18 mouse cellular contexts compared by ENCODE assay signal in the genomic region with DNA sequence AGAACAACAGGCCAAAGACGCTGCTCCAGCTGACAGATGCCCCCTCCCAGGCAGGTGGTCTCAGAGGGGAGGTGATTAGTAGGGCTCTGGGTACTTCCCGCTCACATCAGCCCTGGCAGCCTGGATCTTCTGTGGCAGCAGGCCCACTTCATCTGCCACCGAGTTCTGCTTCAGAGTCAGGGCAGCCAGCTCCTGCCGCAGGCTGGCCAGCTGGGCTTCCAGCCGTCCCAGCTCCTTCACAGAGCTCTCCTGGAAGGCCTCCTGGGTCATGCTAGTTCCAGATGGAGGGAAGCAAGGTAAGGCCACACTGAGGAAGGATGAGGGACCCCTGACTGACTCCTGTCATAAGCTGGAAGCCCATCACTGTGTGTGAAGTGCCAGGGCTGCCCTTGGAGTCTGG. TPM values are rescaled to one million over a fixed set of nuclear protein-coding genes. Genes with fewer than 3 reads are reported as not detected.
DNase-seq lines count a peak whose midpoint lies in the region; ATAC-seq and TF ChIP-seq lines count a peak whose summit lies in the region.
"Had no signal": no experiment of that assay in that cellular context is flagged by ENCODE, and none has a peak within 500 bp of the region (broad histone marks: within the 10 kb centered on the region; RNA-seq: fewer than 3 reads in every experiment).

No protein-coding gene starts in this region.

- H3K36me3 ChIP-seq in heart, embryonic 12.5 days, result peaks cover 87% of the 10 kb centered on the region
- peaks cover 33% of the 10 kb centered on the region for H3K36me3 ChIP-seq in heart, embryonic 11.5 days (ENCODE audit: control insufficient read depth, insufficient read depth, low read length)
- peaks cover 92% of the 10 kb centered on the region for H3K36me3 ChIP-seq in midbrain, embryonic 13.5 days
- peaks cover 87% of the 10 kb centered on the region for H3K36me3 ChIP-seq in midbrain, embryonic 14.5 days (ENCODE audit: control insufficient read depth, insufficient read depth, low read length)
- peaks cover 55% of the 10 kb centered on the region for H3K36me3 ChIP-seq in hindbrain, postnatal 0 days (ENCODE audit: insufficient read depth, low read length)

- DNase-seq in cerebellum, adult 18-20 months, result peak; percentile 39 to 50
- no peak for DNase-seq in cerebellum, adult 9-10 months
- no peak for DNase-seq in midbrain, embryonic 14.5 days
- peak; percentile 57 for DNase-seq in hindbrain, postnatal 0 days (ENCODE audit: low spot score)
- DNase-seq in kidney, postnatal 4 days, result no peak
- DNase-seq: adrenal gland, postnatal 10 days; kidney, adult 18-20 months; kidney, postnatal 14 days; lung, adult 18-20 months; lung, postnatal 36 days; spleen, adult 18-20 months had no signal

- H3K27ac ChIP-seq in heart, embryonic 12.5 days (ENCODE audit: poor library complexity, severe bottlenecking), result no peak overlapping the region
- no peak overlapping the region for H3K27ac ChIP-seq in heart, embryonic 11.5 days (ENCODE audit: low read depth, low read length)
- H3K27ac ChIP-seq in midbrain, embryonic 13.5 days, result 0 out of 2 replicates have a peak overlapping the region, but pooled peaks have one; percentile 19
- no peak overlapping the region for H3K27ac ChIP-seq in midbrain, embryonic 14.5 days (replicated peaks; ENCODE audit: low read depth, low read length)
- H3K27ac ChIP-seq in hindbrain, postnatal 0 days, result peak overlapping the region; percentile 46
- H3K27ac ChIP-seq: limb, embryonic 12.5 days; midbrain, embryonic 12.5 days; stomach, embryonic 15.5 days had no signal

- no peak for TF ChIP-seq CTCF in hindbrain, postnatal 0 days (IDR thresholded peaks at IDR 0.05; ENCODE audit: low read depth)

- H3K9me3 ChIP-seq in heart, embryonic 12.5 days (replicated peaks), result no peaks in the 10 kb centered on the region
- no peaks in the 10 kb centered on the region for H3K9me3 ChIP-seq in heart, embryonic 11.5 days (replicated peaks; ENCODE audit: control insufficient read depth, low read length)
- no peaks in the 10 kb centered on the region for H3K9me3 ChIP-seq in midbrain, embryonic 13.5 days
- no peaks in the 10 kb centered on the region for H3K9me3 ChIP-seq in midbrain, embryonic 14.5 days (ENCODE audit: control insufficient read depth, low read length)
- no peaks in the 10 kb centered on the region for H3K9me3 ChIP-seq in hindbrain, postnatal 0 days (ENCODE audit: low read length)
- H3K9me3 ChIP-seq: limb, embryonic 12.5 days; midbrain, embryonic 12.5 days; stomach, embryonic 15.5 days had no signal

- H3K9ac ChIP-seq in heart, embryonic 12.5 days, result 0 out of 2 replicates have a peak overlapping the region, but pooled peaks have one; percentile 17
- no peak overlapping the region for H3K9ac ChIP-seq in heart, embryonic 11.5 days (ENCODE audit: low read depth, low read length)
- 0 out of 2 replicates have a peak overlapping the region, but pooled peaks have one; percentile 1 for H3K9ac ChIP-seq in midbrain, embryonic 13.5 days (replicated peaks)
- H3K9ac ChIP-seq in midbrain, embryonic 14.5 days (replicated peaks; ENCODE audit: low read length), result no peak overlapping the region
- H3K9ac ChIP-seq in hindbrain, postnatal 0 days (replicated peaks; ENCODE audit: low read length), result no peak overlapping the region
- H3K9ac ChIP-seq: limb, embryonic 12.5 days; midbrain, embryonic 12.5 days; stomach, embryonic 15.5 days had no signal

- WGBS in heart, embryonic 12.5 days, result 78% methylated on average over 5 of the region's 5 CpGs
- 75% methylated on average over 5 of the region's 5 CpGs for WGBS in heart, embryonic 11.5 days (ENCODE audit: insufficient replicate concordance)
- 53% methylated on average over 5 of the region's 5 CpGs for WGBS in midbrain, embryonic 13.5 days
- WGBS in midbrain, embryonic 14.5 days, result 37% methylated on average over 5 of the region's 5 CpGs
- 29% methylated on average over 5 of the region's 5 CpGs for WGBS in hindbrain, postnatal 0 days

- no peaks in the 10 kb centered on the region for H3K27me3 ChIP-seq in heart, embryonic 12.5 days (replicated peaks)
- H3K27me3 ChIP-seq in heart, embryonic 11.5 days (ENCODE audit: control insufficient read depth, insufficient read depth, low read length), result no peaks in the 10 kb centered on the region
- H3K27me3 ChIP-seq in midbrain, embryonic 13.5 days, result no peaks in the 10 kb centered on the region
- no peaks in the 10 kb centered on the region for H3K27me3 ChIP-seq in midbrain, embryonic 14.5 days (ENCODE audit: control insufficient read depth, insufficient read depth, low read length)
- H3K27me3 ChIP-seq in hindbrain, postnatal 0 days (ENCODE audit: insufficient read depth, low read length), result no peaks in the 10 kb centered on the region
- H3K27me3 ChIP-seq: limb, embryonic 12.5 days; midbrain, embryonic 12.5 days; stomach, embryonic 15.5 days had no signal

- H3K4me1 ChIP-seq in heart, embryonic 12.5 days (replicated peaks), result no peaks in the 10 kb centered on the region
- H3K4me1 ChIP-seq in heart, embryonic 11.5 days (ENCODE audit: control insufficient read depth, insufficient read depth, low read length), result no peaks in the 10 kb centered on the region
- no peaks in the 10 kb centered on the region for H3K4me1 ChIP-seq in midbrain, embryonic 13.5 days (replicated peaks)
- no peaks in the 10 kb centered on the region for H3K4me1 ChIP-seq in midbrain, embryonic 14.5 days (ENCODE audit: control insufficient read depth, insufficient read depth, low read length)
- no peaks in the 10 kb centered on the region for H3K4me1 ChIP-seq in hindbrain, postnatal 0 days (ENCODE audit: insufficient read depth, low read length)
- H3K4me1 ChIP-seq: limb, embryonic 12.5 days; stomach, embryonic 15.5 days had no signal

- ATAC-seq in heart, embryonic 12.5 days (ENCODE audit: insufficient number of reproducible peaks, low FRiP score), result no peak
- ATAC-seq in heart, embryonic 11.5 days (replicated peaks; ENCODE audit: insufficient number of reproducible peaks, low FRiP score, low TSS enrichment), result no peak
- no peak for ATAC-seq in midbrain, embryonic 13.5 days
- ATAC-seq in midbrain, embryonic 14.5 days (ENCODE audit: low FRiP score, low TSS enrichment), result no peak
- ATAC-seq in hindbrain, postnatal 0 days, result peak; percentile 30; the same call in 1 of the 2 replicates

- H3K4me3 ChIP-seq in heart, embryonic 12.5 days, result no peak overlapping the region
- no peak overlapping the region for H3K4me3 ChIP-seq in heart, embryonic 11.5 days (ENCODE audit: low read depth, low read length)
- no peak overlapping the region for H3K4me3 ChIP-seq in midbrain, embryonic 13.5 days (replicated peaks)
- H3K4me3 ChIP-seq in midbrain, embryonic 14.5 days (replicated peaks; ENCODE audit: low read depth, low read length), result no peak overlapping the region
- no peak overlapping the region for H3K4me3 ChIP-seq in hindbrain, postnatal 0 days (ENCODE audit: low read length)
- H3K4me3 ChIP-seq: erythroblast, embryonic 14.5 days; limb, embryonic 12.5 days; midbrain, embryonic 12.5 days; stomach, embryonic 15.5 days had no signal

- H3K4me2 ChIP-seq in heart, embryonic 12.5 days, result no peak overlapping the region
- no peak overlapping the region for H3K4me2 ChIP-seq in heart, embryonic 11.5 days
- H3K4me2 ChIP-seq in midbrain, embryonic 13.5 days (replicated peaks), result no peak overlapping the region
- no peak overlapping the region for H3K4me2 ChIP-seq in midbrain, embryonic 14.5 days (ENCODE audit: low read length)
- H3K4me2 ChIP-seq in hindbrain, postnatal 0 days (ENCODE audit: low read depth, low read length), result no peak overlapping the region
- H3K4me2 ChIP-seq: limb, embryonic 12.5 days; midbrain, embryonic 12.5 days; stomach, embryonic 15.5 days had no signal

RNA-seq across cellular contexts. Expression of a gene that starts 14.0 kb away (rescaled TPM):
- 4.5 and 4.9 TPM in 2 replicates for polyA plus RNA-seq in heart, embryonic 12.5 days (2016; fragmentation: Nextera tagmentation; extraction: Ambion mirVana)
- polyA plus RNA-seq in heart, embryonic 11.5 days (2014; fragmentation: Nextera tagmentation; extraction: Ambion mirVana), result 3.7 and 4.9 TPM in 2 replicates
- 8.4 and 8.5 TPM in 2 replicates for polyA plus RNA-seq in midbrain, embryonic 13.5 days (2015; fragmentation: Nextera tagmentation; extraction: Ambion mirVana)
- polyA plus RNA-seq in midbrain, embryonic 14.5 days (2014; fragmentation: Nextera tagmentation; extraction: Ambion mirVana), result 7.2 and 7.8 TPM in 2 replicates
- total RNA-seq in hindbrain, postnatal 0 days (2014; rRNA removed), result 43.6 and 45.4 TPM in 2 replicates
- polyA plus RNA-seq in hindbrain, postnatal 0 days (2015; fragmentation: Nextera tagmentation; extraction: Ambion mirVana), result 4.5 and 5.5 TPM in 2 replicates

RNA-seq across cellular contexts. Expression of a gene that starts 37.7 kb away (rescaled TPM):
- 32.8 and 33.6 TPM in 2 replicates for polyA plus RNA-seq in heart, embryonic 12.5 days (2016; fragmentation: Nextera tagmentation; extraction: Ambion mirVana)
- 22.7 and 26.3 TPM in 2 replicates for polyA plus RNA-seq in heart, embryonic 11.5 days (2014; fragmentation: Nextera tagmentation; extraction: Ambion mirVana)
- polyA plus RNA-seq in midbrain, embryonic 13.5 days (2015; fragmentation: Nextera tagmentation; extraction: Ambion mirVana), result 42.6 and 49.1 TPM in 2 replicates
- polyA plus RNA-seq in midbrain, embryonic 14.5 days (2014; fragmentation: Nextera tagmentation; extraction: Ambion mirVana), result 42.5 and 49.5 TPM in 2 replicates
- 88.2 and 91.7 TPM in 2 replicates for total RNA-seq in hindbrain, postnatal 0 days (2014; rRNA removed)
- polyA plus RNA-seq in hindbrain, postnatal 0 days (2015; fragmentation: Nextera tagmentation; extraction: Ambion mirVana), result 36.7 and 38.3 TPM in 2 replicates

RNA-seq across cellular contexts. Expression of a gene that starts 40.6 kb away (rescaled TPM):
- 29.0 and 29.1 TPM in 2 replicates for polyA plus RNA-seq in heart, embryonic 12.5 days (2016; fragmentation: Nextera tagmentation; extraction: Ambion mirVana)
- 10.9 and 15.3 TPM in 2 replicates for polyA plus RNA-seq in heart, embryonic 11.5 days (2014; fragmentation: Nextera tagmentation; extraction: Ambion mirVana)
- polyA plus RNA-seq in midbrain, embryonic 13.5 days (2015; fragmentation: Nextera tagmentation; extraction: Ambion mirVana), result 18.4 and 20.6 TPM in 2 replicates
- 16.2 and 23.9 TPM in 2 replicates for polyA plus RNA-seq in midbrain, embryonic 14.5 days (2014; fragmentation: Nextera tagmentation; extraction: Ambion mirVana)
- total RNA-seq in hindbrain, postnatal 0 days (2014; rRNA removed), result 53.3 and 57.9 TPM in 2 replicates
- polyA plus RNA-seq in hindbrain, postnatal 0 days (2015; fragmentation: Nextera tagmentation; extraction: Ambion mirVana), result 18.1 and 20.0 TPM in 2 replicates

RNA-seq across cellular contexts. Expression of a gene that starts 49.3 kb away (rescaled TPM):
- polyA plus RNA-seq in heart, embryonic 12.5 days (2016; fragmentation: Nextera tagmentation; extraction: Ambion mirVana), result 37.1 TPM in 2 replicates
- 37.3 TPM in 2 replicates for polyA plus RNA-seq in heart, embryonic 11.5 days (2014; fragmentation: Nextera tagmentation; extraction: Ambion mirVana)
- polyA plus RNA-seq in midbrain, embryonic 13.5 days (2015; fragmentation: Nextera tagmentation; extraction: Ambion mirVana), result 84.8 and 91.6 TPM in 2 replicates
- polyA plus RNA-seq in midbrain, embryonic 14.5 days (2014; fragmentation: Nextera tagmentation; extraction: Ambion mirVana), result 77.8 and 83.8 TPM in 2 replicates
- 42.7 and 50.3 TPM in 2 replicates for total RNA-seq in hindbrain, postnatal 0 days (2014; rRNA removed)
- 54.0 and 56.7 TPM in 2 replicates for polyA plus RNA-seq in hindbrain, postnatal 0 days (2015; fragmentation: Nextera tagmentation; extraction: Ambion mirVana)

RNA-seq across cellular contexts. Expression of a gene that starts 57.6 kb away (rescaled TPM):
- 234 and 237 TPM in 2 replicates for polyA plus RNA-seq in heart, embryonic 12.5 days (2016; fragmentation: Nextera tagmentation; extraction: Ambion mirVana)
- polyA plus RNA-seq in heart, embryonic 11.5 days (2014; fragmentation: Nextera tagmentation; extraction: Ambion mirVana), result 260 and 273 TPM in 2 replicates
- 254 and 260 TPM in 2 replicates for polyA plus RNA-seq in midbrain, embryonic 13.5 days (2015; fragmentation: Nextera tagmentation; extraction: Ambion mirVana)
- 237 and 259 TPM in 2 replicates for polyA plus RNA-seq in midbrain, embryonic 14.5 days (2014; fragmentation: Nextera tagmentation; extraction: Ambion mirVana)
- total RNA-seq in hindbrain, postnatal 0 days (2014; rRNA removed), result 139 and 149 TPM in 2 replicates
- 239 and 241 TPM in 2 replicates for polyA plus RNA-seq in hindbrain, postnatal 0 days (2015; fragmentation: Nextera tagmentation; extraction: Ambion mirVana)

Comparison
In these comparisons a context has a peak if more than half of its experiments do, and no peak if none do; other contexts are left out.
1. DNase-seq: peak in cerebellum, adult 18-20 months (2 of 2) and hindbrain, postnatal 0 days (single experiment); none in cerebellum, adult 9-10 months (single experiment), midbrain, embryonic 14.5 days (single experiment) and kidney, postnatal 4 days (0 of 2).
2. H3K27ac ChIP-seq: peak in midbrain, embryonic 13.5 days (single experiment) and hindbrain, postnatal 0 days (single experiment); none in heart, embryonic 12.5 days (single experiment), heart, embryonic 11.5 days (single experiment) and midbrain, embryonic 14.5 days (single experiment).
3. H3K9ac ChIP-seq: peak in heart, embryonic 12.5 days (single experiment) and midbrain, embryonic 13.5 days (single experiment); none in heart, embryonic 11.5 days (single experiment), midbrain, embryonic 14.5 days (single experiment) and hindbrain, postnatal 0 days (single experiment).